Mouse (Mus musculus) neural tube, embryonic 13.5 days (tissue): ENCODE data around the gene Cdt1. TPM values are rescaled to one million over a fixed set of nuclear protein-coding genes. Genes with fewer than 3 reads are reported as not detected.

Source experiments
- ATAC-seq: fragments of 200-750 bp; cut with Nextera tagmentation; 2 replicates; pipeline ENCODE4 v1.8.0; 2017; ENCODE audit warnings: low read depth, mild to moderate bottlenecking, moderate TSS enrichment, moderate library complexity
- H3K27ac ChIP-seq: fragments of 300-500 bp; sonication (generic); replicated peaks from 2 replicates; pipeline ENCODE4 v1.5.1; 2015; ENCODE audit warnings: moderate library complexity, mild to moderate bottlenecking, inconsistent platforms
- H3K27me3 ChIP-seq: fragments of 300-500 bp; sonication (generic); 2 replicates; pipeline ENCODE4 v1.6.1; 2015; ENCODE audit warnings: mild to moderate bottlenecking, inconsistent platforms
- H3K36me3 ChIP-seq: fragments of 300-500 bp; sonication (generic); 2 replicates; pipeline ENCODE4 v1.6.1; 2015; ENCODE audit warnings: mild to moderate bottlenecking, inconsistent platforms
- H3K4me1 ChIP-seq: fragments of 300-500 bp; sonication (generic); replicated peaks from 2 replicates; pipeline ENCODE4 v1.6.1; 2015; ENCODE audit warnings: inconsistent platforms
- H3K4me2 ChIP-seq: fragments of 300-500 bp; sonication (generic); 2 replicates; pipeline ENCODE4 v1.6.1; 2015; ENCODE audit warnings: inconsistent platforms, mild to moderate bottlenecking, moderate library complexity
- H3K4me3 ChIP-seq: fragments of 300-500 bp; sonication (generic); 2 replicates; pipeline ENCODE4 v1.5.1; 2015; ENCODE audit warnings: mild to moderate bottlenecking, inconsistent platforms
- H3K9ac ChIP-seq: fragments of 300-500 bp; sonication (generic); 2 replicates; pipeline ENCODE4 v1.6.1; 2015; ENCODE audit warnings: moderate library complexity, mild to moderate bottlenecking, inconsistent platforms
- H3K9me3 ChIP-seq: fragments of 300-500 bp; sonication (generic); 2 replicates; pipeline ENCODE4 v1.6.1; 2016; ENCODE audit warnings: inconsistent platforms
- WGBS: fragments of 180-500 bp; shearing (Covaris S2); methylation state at CpG from one replicate; pipeline ENCODE4 v1.1.7; 2015; 5-methylcytosine and 5-hydroxymethylcytosine counted together
- polyA plus RNA-seq: library from polyadenylated mRNA; unstranded; fragments of >200 nt; fragmentation: Nextera tagmentation; extraction: Ambion mirVana; gene quantifications from 2 replicates; pipeline ENCODE4 v1.2.1, GENCODE M21; 2015

The Cdt1 gene
- polyA plus RNA-seq, 1 experiment from 2014 or later: 7.3 TPM

GRCm38 (mm10) chr8:122577116-122577515, 9.3 kb downstream of the Cdt1 start:
- Histone ChIP-seq H3K27ac (peak overlapping the region; percentile 75), H3K9ac (peak overlapping the region; percentile 82), H3K4me1 (peaks cover 55% of the 10 kb centered on the region), H3K4me3 (peak overlapping the region; percentile 60), H3K9me3 (no peaks in the 10 kb centered on the region), H3K36me3 (peaks cover 8% of the 10 kb centered on the region), H3K4me2 (peak overlapping the region; percentile 80), H3K27me3 (no peaks in the 10 kb centered on the region)
- 38% methylated on average over 10 of the region's 10 CpGs for WGBS
- peak; percentile 53 for ATAC-seq

GRCm38 (mm10) chr8:122579196-122579595, 11.4 kb downstream of the Cdt1 start:
- Histone ChIP-seq H3K4me2 (no peak overlapping the region), H3K4me1 (peaks cover 43% of the 10 kb centered on the region), H3K4me3 (no peak overlapping the region), H3K9ac (no peak overlapping the region), H3K27me3 (no peaks in the 10 kb centered on the region), H3K9me3 (no peaks in the 10 kb centered on the region), H3K27ac (no peak overlapping the region), H3K36me3 (no peaks in the 10 kb centered on the region)
- WGBS: 17% methylated on average over 7 of the region's 7 CpGs
- ATAC-seq: no peak

GRCm38 (mm10) chr8:122580926-122581325, 13.1 kb downstream of the Cdt1 start:
- Histone ChIP-seq H3K9ac (no peak overlapping the region), H3K4me1 (peaks cover 38% of the 10 kb centered on the region), H3K4me3 (no peak overlapping the region), H3K36me3 (no peaks in the 10 kb centered on the region), H3K27ac (no peak overlapping the region), H3K27me3 (no peaks in the 10 kb centered on the region), H3K4me2 (no peak overlapping the region), H3K9me3 (no peaks in the 10 kb centered on the region)
- 70% methylated on average over 14 of the region's 15 CpGs for WGBS
- no peak for ATAC-seq

- 75% methylated on average over 9 of the region's 9 CpGs for WGBS
These were observed 17.2 kb downstream of the Cdt1 start for GRCm38 (mm10) chr8:122584981-122585380.

GRCm38 (mm10) chr8:122585411-122585891, 17.6 kb downstream of the Cdt1 start:
- H3K36me3 ChIP-seq: no peaks in the 10 kb centered on the region
- H3K9me3 ChIP-seq: no peaks in the 10 kb centered on the region
- no peak overlapping the region; the same call in 1 of the 2 replicates for H3K27ac ChIP-seq
- no peak overlapping the region for H3K4me3 ChIP-seq
- no peak overlapping the region for H3K9ac ChIP-seq
- H3K4me1 ChIP-seq: peaks cover 23% of the 10 kb centered on the region
- H3K27me3 ChIP-seq: no peaks in the 10 kb centered on the region
- no peak overlapping the region for H3K4me2 ChIP-seq
- WGBS: 71% methylated on average over 14 of the region's 14 CpGs
- ATAC-seq: no peak

More at GRCm38 (mm10) chr8:122584981-122585380, 17.2 kb downstream of the Cdt1 start:
- Histone ChIP-seq H3K27me3 (no peaks in the 10 kb centered on the region), H3K27ac (no peak overlapping the region), H3K9ac (no peak overlapping the region), H3K4me1 (peaks cover 24% of the 10 kb centered on the region), H3K36me3 (no peaks in the 10 kb centered on the region), H3K9me3 (no peaks in the 10 kb centered on the region), H3K4me2 (no peak overlapping the region), H3K4me3 (no peak overlapping the region)
- ATAC-seq: no peak

GRCm38 (mm10) chr8:122586171-122586570, 18.4 kb downstream of the Cdt1 start:
- H3K4me3 ChIP-seq: no peak overlapping the region
- H3K36me3 ChIP-seq: no peaks in the 10 kb centered on the region
- ATAC-seq: 0 out of 2 replicates have a peak, but pooled peaks have one; percentile 63
- no peak overlapping the region for H3K9ac ChIP-seq
- WGBS: 30% methylated on average over 7 of the region's 7 CpGs
- no peaks in the 10 kb centered on the region for H3K9me3 ChIP-seq
- no peak overlapping the region for H3K27ac ChIP-seq
- H3K4me2 ChIP-seq: no peak overlapping the region
- H3K27me3 ChIP-seq: no peaks in the 10 kb centered on the region
- H3K4me1 ChIP-seq: peaks cover 23% of the 10 kb centered on the region

GRCm38 (mm10) chr8:122586749-122587148, 18.9 kb downstream of the Cdt1 start:
- Histone ChIP-seq H3K27me3 (no peaks in the 10 kb centered on the region), H3K4me2 (no peak overlapping the region), H3K4me1 (peaks cover 23% of the 10 kb centered on the region), H3K9ac (no peak overlapping the region), H3K27ac (no peak overlapping the region), H3K9me3 (no peaks in the 10 kb centered on the region), H3K4me3 (no peak overlapping the region), H3K36me3 (no peaks in the 10 kb centered on the region)
- no peak for ATAC-seq
- WGBS: 83% methylated on average over 10 of the region's 10 CpGs

GRCm38 (mm10) chr8:122593240-122593639, 25.4 kb downstream of the Cdt1 start:
- Histone ChIP-seq H3K36me3 (no peaks in the 10 kb centered on the region), H3K4me2 (no peak overlapping the region), H3K27me3 (no peaks in the 10 kb centered on the region), H3K9ac (0 out of 2 replicates have a peak overlapping the region, but pooled peaks have one; percentile 23), H3K4me1 (peaks cover 16% of the 10 kb centered on the region; the same call in 1 of the 2 replicates), H3K9me3 (no peaks in the 10 kb centered on the region), H3K27ac (peak overlapping the region; percentile 72), H3K4me3 (no peak overlapping the region)
- 64% methylated on average over 12 of the region's 12 CpGs for WGBS
- ATAC-seq: no peak

GRCm38 (mm10) chr8:122593783-122594507, 26.1 kb downstream of the Cdt1 start:
- Histone ChIP-seq H3K4me2 (no peak overlapping the region), H3K9me3 (no peaks in the 10 kb centered on the region), H3K9ac (0 out of 2 replicates have a peak overlapping the region, but pooled peaks have one; percentile 23), H3K27me3 (no peaks in the 10 kb centered on the region), H3K27ac (peak overlapping the region; percentile 72), H3K4me3 (no peak overlapping the region), H3K36me3 (no peaks in the 10 kb centered on the region), H3K4me1 (peaks cover 16% of the 10 kb centered on the region; the same call in 1 of the 2 replicates)
- 66% methylated on average over 19 of the region's 19 CpGs for WGBS
- peak; percentile 29; the same call in 1 of the 2 replicates for ATAC-seq

GRCm38 (mm10) chr8:122596031-122596430, 28.2 kb downstream of the Cdt1 start:
- H3K9ac ChIP-seq: no peak overlapping the region
- H3K4me3 ChIP-seq: no peak overlapping the region
- no peak for ATAC-seq
- peaks cover 16% of the 10 kb centered on the region; the same call in 1 of the 2 replicates for H3K4me1 ChIP-seq
- H3K36me3 ChIP-seq: no peaks in the 10 kb centered on the region
- H3K27ac ChIP-seq: no peak overlapping the region
- no peaks in the 10 kb centered on the region for H3K9me3 ChIP-seq
- no peak overlapping the region for H3K4me2 ChIP-seq
- 62% methylated on average over 4 of the region's 4 CpGs for WGBS
- H3K27me3 ChIP-seq: no peaks in the 10 kb centered on the region

- WGBS: 84% methylated on average over 9 of the region's 9 CpGs
- no peaks in the 10 kb centered on the region for H3K4me1 ChIP-seq
- no peaks in the 10 kb centered on the region for H3K36me3 ChIP-seq
- H3K27me3 ChIP-seq: no peaks in the 10 kb centered on the region
- ATAC-seq: no peak
- no peaks in the 10 kb centered on the region for H3K9me3 ChIP-seq
- no peak overlapping the region for H3K9ac ChIP-seq
- H3K4me2 ChIP-seq: no peak overlapping the region
- no peak overlapping the region for H3K4me3 ChIP-seq
- H3K27ac ChIP-seq: no peak overlapping the region
These were observed 32.9 kb downstream of the Cdt1 start for GRCm38 (mm10) chr8:122600666-122601065.

- Histone ChIP-seq H3K27me3 (no peaks in the 10 kb centered on the region), H3K4me3 (no peak overlapping the region), H3K9me3 (no peaks in the 10 kb centered on the region), H3K4me2 (no peak overlapping the region), H3K36me3 (no peaks in the 10 kb centered on the region), H3K4me1 (no peaks in the 10 kb centered on the region), H3K27ac (no peak overlapping the region), H3K9ac (no peak overlapping the region)
- WGBS: 41% methylated on average over 1 of the region's 1 CpGs
- ATAC-seq: no peak
These were observed 36.8 kb downstream of the Cdt1 start for GRCm38 (mm10) chr8:122604640-122605039.
